28 mouse cellular contexts compared by ENCODE assay signal in genomic region chr15:80983264-80983663, GRCm38 (mm10). TPM values are rescaled to one million over a fixed set of nuclear protein-coding genes. Genes with fewer than 3 reads are reported as not detected.
DNase-seq lines count a peak whose midpoint lies in the region; ATAC-seq and TF ChIP-seq lines count a peak whose summit lies in the region.
"Had no signal": no experiment of that assay in that cellular context is flagged by ENCODE, and none has a peak within 500 bp of the region (broad histone marks: within the 10 kb centered on the region; RNA-seq: fewer than 3 reads in every experiment).

No protein-coding gene starts in this region.

- peaks cover 5% of the 10 kb centered on the region; the same call in 1 of the 2 replicates for H3K79me2 ChIP-seq in MEL (ENCODE audit: control insufficient read depth, insufficient read depth, low read length, poor library complexity)

- DNase-seq in MEL (ENCODE audit: low read depth, low spot score): peak; percentile 34
- no peak for DNase-seq in spleen, postnatal 14 days (ENCODE audit: low spot score in 2 of 2)
- DNase-seq in thymus, postnatal 14 days: no peak
- DNase-seq in urinary bladder, postnatal 4 days (ENCODE audit: low spot score in 2 of 2): no peak
- no peak for DNase-seq in thymus, adult 18-20 months
- DNase-seq: adrenal gland, adult 2 months; adrenal gland, postnatal 10 days; adrenal gland, postnatal 25 days; B cell, adult 2 months; cerebellum, adult 11 months; cerebellum, adult 18-20 months; cerebellum, adult 8-10 months; cerebellum, adult 9-11 months; cerebellum, postnatal 14 days; cerebellum, postnatal 36 days; embryo, embryonic 11 days had no signal

- TF ChIP-seq POLR2A in MEL (IDR thresholded peaks at IDR 0.05; ENCODE audit: control insufficient read depth in 1 of 2, insufficient read depth in 1 of 2, low read depth in 1 of 2, low read length in 2 of 2, poor library complexity in 1 of 2): no peak
- no peak for TF ChIP-seq POLR2A in small intestine, adult 2 months (IDR thresholded peaks at IDR 0.05; ENCODE audit: low read depth, low read length)

- H3K4me3 ChIP-seq in MEL (ENCODE audit: control insufficient read depth in 1 of 2, insufficient read depth in 1 of 2, low read depth in 2 of 2, low read length in 2 of 2): no peak overlapping the region
- no peak overlapping the region for H3K4me3 ChIP-seq in intestine, embryonic 16.5 days (ENCODE audit: low read length)
- H3K4me3 ChIP-seq in small intestine, adult 2 months (ENCODE audit: low read depth, low read length): no peak overlapping the region
- H3K4me3 ChIP-seq in stomach, embryonic 16.5 days (replicated peaks; ENCODE audit: low read length): no peak overlapping the region
- H3K4me3 ChIP-seq: embryonic facial prominence, embryonic 13.5 days; embryonic facial prominence, embryonic 15.5 days; erythroblast, embryonic 14.5 days; forebrain, embryonic 10.5 days; forebrain, embryonic 12.5 days had no signal

- no peak for TF ChIP-seq CTCF in MEL (IDR thresholded peaks at IDR 0.05 in 2 of 3, conservative IDR thresholded peaks at IDR 0.05 in 1 of 3; ENCODE audit: control insufficient read depth in 1 of 3, insufficient read depth in 1 of 3, low read depth in 2 of 3, low read length in 3 of 3, poor library complexity in 1 of 3, severe bottlenecking in 1 of 3)
- TF ChIP-seq CTCF in small intestine, adult 2 months (IDR thresholded peaks at IDR 0.05; ENCODE audit: extremely low read depth, insufficient read length, insufficient replicate concordance, low read depth, low read length): no peak

- no peak overlapping the region for H3K9ac ChIP-seq in MEL (ENCODE audit: control insufficient read depth, low read depth, low read length, poor library complexity, severe bottlenecking)
- H3K9ac ChIP-seq in intestine, embryonic 16.5 days (ENCODE audit: low read depth, low read length): no peak overlapping the region
- no peak overlapping the region for H3K9ac ChIP-seq in stomach, embryonic 16.5 days (ENCODE audit: low read length)
- H3K9ac ChIP-seq: embryonic facial prominence, embryonic 13.5 days; embryonic facial prominence, embryonic 15.5 days; forebrain, embryonic 12.5 days had no signal

- no peak for TF ChIP-seq RAD21 in MEL (IDR thresholded peaks at IDR 0.05; ENCODE audit: low read depth, low read length)

- no peaks in the 10 kb centered on the region for H3K27me3 ChIP-seq in MEL (ENCODE audit: control insufficient read depth in 1 of 2, insufficient read depth in 2 of 2, low read length in 2 of 2)
- no peaks in the 10 kb centered on the region for H3K27me3 ChIP-seq in intestine, embryonic 16.5 days (replicated peaks; ENCODE audit: control insufficient read depth, insufficient read depth, low read length)
- no peaks in the 10 kb centered on the region for H3K27me3 ChIP-seq in small intestine, adult 2 months (ENCODE audit: control insufficient read depth, insufficient read depth, low read length)
- H3K27me3 ChIP-seq in stomach, embryonic 16.5 days (ENCODE audit: control insufficient read depth, insufficient read depth, low read length): no peaks in the 10 kb centered on the region
- H3K27me3 ChIP-seq: CH12.LX; embryonic facial prominence, embryonic 13.5 days; embryonic facial prominence, embryonic 15.5 days; forebrain, embryonic 12.5 days had no signal

- WGBS in intestine, embryonic 16.5 days: 58% methylated on average over 2 of the region's 2 CpGs
- WGBS in small intestine, adult 2 months: 32% methylated on average over 2 of the region's 2 CpGs
- 63% methylated on average over 2 of the region's 2 CpGs for WGBS in stomach, embryonic 16.5 days

- H3K9me3 ChIP-seq in MEL (replicated peaks; ENCODE audit: insufficient read depth, low read length): no peaks in the 10 kb centered on the region
- no peaks in the 10 kb centered on the region for H3K9me3 ChIP-seq in intestine, embryonic 16.5 days (ENCODE audit: control insufficient read depth, low read length)
- H3K9me3 ChIP-seq in stomach, embryonic 16.5 days (replicated peaks; ENCODE audit: control insufficient read depth, low read length): no peaks in the 10 kb centered on the region
- H3K9me3 ChIP-seq: embryonic facial prominence, embryonic 13.5 days; embryonic facial prominence, embryonic 15.5 days; forebrain, embryonic 10.5 days; forebrain, embryonic 12.5 days; G1E had no signal

- no peak overlapping the region for H3K27ac ChIP-seq in MEL (ENCODE audit: control insufficient read depth, low read depth, low read length)
- no peak overlapping the region for H3K27ac ChIP-seq in intestine, embryonic 16.5 days (ENCODE audit: low read length)
- peak overlapping the region; percentile 67 for H3K27ac ChIP-seq in small intestine, adult 2 months (ENCODE audit: insufficient read depth, low read depth, low read length)
- H3K27ac ChIP-seq in stomach, embryonic 16.5 days (ENCODE audit: low read length): peak overlapping the region; percentile 87
- H3K27ac ChIP-seq: embryonic facial prominence, embryonic 13.5 days; embryonic facial prominence, embryonic 15.5 days; forebrain, embryonic 10.5 days; forebrain, embryonic 12.5 days had no signal

- H3K4me1 ChIP-seq in MEL (ENCODE audit: control insufficient read depth in 1 of 2, insufficient read depth in 2 of 2, low read length in 2 of 2): peaks cover 15 to 24% of the 10 kb centered on the region in 2 experiments
- peaks cover 5% of the 10 kb centered on the region; the same call in 1 of the 2 replicates for H3K4me1 ChIP-seq in intestine, embryonic 16.5 days (ENCODE audit: control insufficient read depth, insufficient read depth, low read length)
- H3K4me1 ChIP-seq in small intestine, adult 2 months (ENCODE audit: control insufficient read depth, insufficient read depth, insufficient read length, low read length): peaks cover 6% of the 10 kb centered on the region; the same call in 1 of the 2 replicates
- H3K4me1 ChIP-seq in stomach, embryonic 16.5 days (ENCODE audit: control insufficient read depth, insufficient read depth, low read length): peaks cover 27% of the 10 kb centered on the region
- H3K4me1 ChIP-seq: embryonic facial prominence, embryonic 15.5 days had no signal

- H3K4me2 ChIP-seq in intestine, embryonic 16.5 days (ENCODE audit: low read depth, low read length): no peak overlapping the region
- 0 out of 2 replicates have a peak overlapping the region, but pooled peaks have one; percentile 15 for H3K4me2 ChIP-seq in stomach, embryonic 16.5 days (ENCODE audit: low read depth, low read length)
- H3K4me2 ChIP-seq: embryonic facial prominence, embryonic 13.5 days; embryonic facial prominence, embryonic 15.5 days; forebrain, embryonic 12.5 days had no signal

- peaks cover 0 to 50% of the 10 kb centered on the region in 2 experiments; a peak in 2 of 4 replicates for H3K36me3 ChIP-seq in MEL (ENCODE audit: control insufficient read depth in 1 of 2, insufficient read depth in 2 of 2, low read length in 2 of 2)
- H3K36me3 ChIP-seq in intestine, embryonic 16.5 days (ENCODE audit: control insufficient read depth, insufficient read depth, low read length): no peaks in the 10 kb centered on the region
- no peaks in the 10 kb centered on the region for H3K36me3 ChIP-seq in small intestine, adult 2 months (ENCODE audit: control insufficient read depth, insufficient read depth, low read length)
- H3K36me3 ChIP-seq in stomach, embryonic 16.5 days (ENCODE audit: control insufficient read depth, insufficient read depth, low read length): no peaks in the 10 kb centered on the region
- H3K36me3 ChIP-seq: embryonic facial prominence, embryonic 13.5 days; embryonic facial prominence, embryonic 15.5 days; forebrain, embryonic 10.5 days; forebrain, embryonic 12.5 days had no signal

- no peak for TF ChIP-seq EP300 in MEL (IDR thresholded peaks at IDR 0.05; ENCODE audit: low read depth in 1 of 2, low read length in 2 of 2)

- ATAC-seq in intestine, embryonic 16.5 days: peak; percentile 42; the same call in 1 of the 2 replicates
- ATAC-seq in stomach, embryonic 16.5 days (ENCODE audit: insufficient read depth, low FRiP score): peak; percentile 68
- ATAC-seq: CD4-positive, CD25-positive, alpha-beta regulatory T cell, adult 4 months; forebrain, embryonic 14.5 days had no signal

TF ChIP-seq in MEL, 35 proteins besides CTCF, POLR2A, EP300 and RAD21:
- TF ChIP-seq MAZ (IDR thresholded peaks at IDR 0.05; ENCODE audit: low read depth, low read length): 0 out of 2 replicates have a peak, but pooled peaks have one; percentile 41
- no peak for TF ChIP-seq NELFE (IDR thresholded peaks at IDR 0.05; ENCODE audit: low read depth, low read length)
- TF ChIP-seq ZMIZ1 (IDR thresholded peaks at IDR 0.05; ENCODE audit: low read depth, low read length): no peak
- TF ChIP-seq UBTF (IDR thresholded peaks at IDR 0.05; ENCODE audit: borderline replicate concordance, insufficient read depth, low read depth, low read length): no peak
- no peak for TF ChIP-seq MAX (IDR thresholded peaks at IDR 0.05; ENCODE audit: low read length)
- no peak for TF ChIP-seq MEF2A (IDR thresholded peaks at IDR 0.05; ENCODE audit: extremely low read depth, insufficient replicate concordance, low read depth, low read length, poor library complexity, severe bottlenecking)
- TF ChIP-seq USF1 (IDR thresholded peaks at IDR 0.05; ENCODE audit: low read depth, low read length): no peak
- no peak for TF ChIP-seq USF2 (IDR thresholded peaks at IDR 0.05; ENCODE audit: borderline replicate concordance in 1 of 2, insufficient read depth in 1 of 2, low read depth in 1 of 2, low read length in 2 of 2)

RNA-seq across cellular contexts. Expression of gene Sgsm3, which starts 5.7 kb away (rescaled TPM):
- 31.2 and 39.5 TPM in 2 replicates for total RNA-seq in MEL (2012; rRNA removed)
- 10 to 100 TPM in 1 of 2 experiments, not detected in 1; 33.0 TPM for polyA plus RNA-seq in MEL (2012; ENCODE audit: insufficient read depth in 1 of 2, insufficient read length in 2 of 2, low read depth in 1 of 2, low replicate concordance in 2 of 2, missing spikeins in 1 of 2)
- polyA plus RNA-seq in intestine, embryonic 16.5 days (2015; fragmentation: Nextera tagmentation; extraction: Ambion mirVana): 30.9 and 33.9 TPM in 2 replicates
- 23.9 and 25.1 TPM in 2 replicates for polyA plus RNA-seq in small intestine, adult 2 months (2012; rRNA removed)
- polyA plus RNA-seq in stomach, embryonic 16.5 days (2015; fragmentation: Nextera tagmentation; extraction: Ambion mirVana): 55.9 and 73.5 TPM in 2 replicates

RNA-seq across cellular contexts. Expression of gene Adsl, which starts 35.0 kb away (rescaled TPM):
- total RNA-seq in MEL (2012; rRNA removed): 290 and 320 TPM in 2 replicates
- polyA plus RNA-seq in MEL (2012; ENCODE audit: insufficient read depth in 1 of 2, insufficient read length in 2 of 2, low read depth in 1 of 2, low replicate concordance in 2 of 2, missing spikeins in 1 of 2): 100 to 1,000 TPM; 304 to 365 TPM
- 143 and 166 TPM in 2 replicates for polyA plus RNA-seq in intestine, embryonic 16.5 days (2015; fragmentation: Nextera tagmentation; extraction: Ambion mirVana)
- polyA plus RNA-seq in small intestine, adult 2 months (2012; rRNA removed): 17.7 and 24.3 TPM in 2 replicates
- 164 and 166 TPM in 2 replicates for polyA plus RNA-seq in stomach, embryonic 16.5 days (2015; fragmentation: Nextera tagmentation; extraction: Ambion mirVana)

Comparison
In these comparisons a context has a peak if more than half of its experiments do, and no peak if none do; other contexts are left out.
1. H3K27ac ChIP-seq: peak in small intestine, adult 2 months (single experiment) and stomach, embryonic 16.5 days (single experiment); none in MEL (single experiment) and intestine, embryonic 16.5 days (single experiment).